10 mouse cellular contexts compared by ENCODE assay signal in genomic region chr10:121305441-121305840, GRCm38 (mm10). TPM values are rescaled to one million over a fixed set of nuclear protein-coding genes. Genes with fewer than 3 reads are reported as not detected.
A peak's percentile ranks its signal among the peaks of the same experiment; 100 is the strongest.
DNase-seq lines count a peak whose midpoint lies in the region; ATAC-seq and TF ChIP-seq lines count a peak whose summit lies in the region.
"Had no signal": no experiment of that assay in that cellular context is flagged by ENCODE, and none has a peak within 500 bp of the region (broad histone marks: within the 10 kb centered on the region; RNA-seq: fewer than 3 reads in every experiment).

No protein-coding gene starts in this region.

- peaks cover 15% of the 10 kb centered on the region for H3K36me3 ChIP-seq in midbrain, postnatal 0 days (ENCODE audit: insufficient read depth, low read length)
- H3K36me3 ChIP-seq in midbrain, embryonic 16.5 days (ENCODE audit: control insufficient read depth, insufficient read depth, low read length) = peaks cover 14% of the 10 kb centered on the region
- H3K36me3 ChIP-seq in hindbrain, postnatal 0 days (ENCODE audit: insufficient read depth, low read length) = no peaks in the 10 kb centered on the region; the same call in 1 of the 2 replicates
- H3K36me3 ChIP-seq: embryonic facial prominence, embryonic 15.5 days; limb, embryonic 15.5 days had no signal

- peak; percentile 61 for TF ChIP-seq CTCF in midbrain, postnatal 0 days (IDR thresholded peaks at IDR 0.05)
- peak; percentile 56 for TF ChIP-seq CTCF in hindbrain, postnatal 0 days (IDR thresholded peaks at IDR 0.05; ENCODE audit: low read depth)

- H3K4me2 ChIP-seq in midbrain, postnatal 0 days (ENCODE audit: low read depth, low read length, poor library complexity, severe bottlenecking) = no peak overlapping the region
- H3K4me2 ChIP-seq in midbrain, embryonic 16.5 days (ENCODE audit: low read length) = no peak overlapping the region
- no peak overlapping the region for H3K4me2 ChIP-seq in hindbrain, postnatal 0 days (ENCODE audit: low read depth, low read length)
- H3K4me2 ChIP-seq: embryonic facial prominence, embryonic 15.5 days; limb, embryonic 15.5 days had no signal

- DNase-seq in adrenal gland, postnatal 10 days = peak; percentile 12
- no peak for DNase-seq in adrenal gland, adult 18-20 months (ENCODE audit: low spot score in 2 of 2)
- peak; percentile 46 for DNase-seq in midbrain, postnatal 0 days (ENCODE audit: low spot score)
- peak; percentile 31 for DNase-seq in hindbrain, postnatal 0 days (ENCODE audit: low spot score)
- no peak for DNase-seq in ovary, postnatal 36 days (ENCODE audit: low spot score)
- no peak for DNase-seq in gastrocnemius, postnatal 4 days (ENCODE audit: low spot score in 2 of 2)

- 27% methylated on average over 5 of the region's 5 CpGs for WGBS in midbrain, postnatal 0 days
- WGBS in midbrain, embryonic 16.5 days = 36% methylated on average over 5 of the region's 5 CpGs
- 36% methylated on average over 5 of the region's 5 CpGs for WGBS in hindbrain, postnatal 0 days

- no peaks in the 10 kb centered on the region for H3K27me3 ChIP-seq in midbrain, postnatal 0 days (ENCODE audit: insufficient read depth, low read length)
- H3K27me3 ChIP-seq in midbrain, embryonic 16.5 days (ENCODE audit: control insufficient read depth, insufficient read depth, low read depth, low read length) = no peaks in the 10 kb centered on the region; the same call in 1 of the 2 replicates
- H3K27me3 ChIP-seq in hindbrain, postnatal 0 days (ENCODE audit: insufficient read depth, low read length) = no peaks in the 10 kb centered on the region

- no peak for ATAC-seq in midbrain, postnatal 0 days (ENCODE audit: low FRiP score)
- ATAC-seq in midbrain, embryonic 16.5 days = no peak
- peak; percentile 48; the same call in 1 of the 2 replicates for ATAC-seq in hindbrain, postnatal 0 days
- ATAC-seq in megakaryocyte progenitor cell, adult 5-6 weeks (replicated peaks; ENCODE audit: poor library complexity) = peak; percentile 93

- H3K27ac ChIP-seq in midbrain, postnatal 0 days (ENCODE audit: low read depth, low read length) = no peak overlapping the region
- no peak overlapping the region for H3K27ac ChIP-seq in midbrain, embryonic 16.5 days (ENCODE audit: low read length)
- no peak overlapping the region for H3K27ac ChIP-seq in hindbrain, postnatal 0 days
- H3K27ac ChIP-seq: embryonic facial prominence, embryonic 15.5 days; limb, embryonic 15.5 days had no signal

- H3K4me3 ChIP-seq in midbrain, postnatal 0 days (ENCODE audit: low read depth, low read length) = no peak overlapping the region
- H3K4me3 ChIP-seq in midbrain, embryonic 16.5 days (ENCODE audit: low read depth, low read length) = no peak overlapping the region
- no peak overlapping the region for H3K4me3 ChIP-seq in hindbrain, postnatal 0 days (ENCODE audit: low read length)
- H3K4me3 ChIP-seq: embryonic facial prominence, embryonic 15.5 days; limb, embryonic 15.5 days had no signal

- H3K4me1 ChIP-seq in midbrain, postnatal 0 days (ENCODE audit: insufficient read depth, low read length) = peaks cover 7% of the 10 kb centered on the region; the same call in 1 of the 2 replicates
- H3K4me1 ChIP-seq in midbrain, embryonic 16.5 days (ENCODE audit: control insufficient read depth, insufficient read depth, low read length) = peaks cover 16% of the 10 kb centered on the region
- H3K4me1 ChIP-seq in hindbrain, postnatal 0 days (ENCODE audit: insufficient read depth, low read length) = no peaks in the 10 kb centered on the region

- H3K9me3 ChIP-seq in midbrain, postnatal 0 days (ENCODE audit: low read length) = no peaks in the 10 kb centered on the region
- H3K9me3 ChIP-seq in midbrain, embryonic 16.5 days (replicated peaks; ENCODE audit: control insufficient read depth, low read length, poor library complexity, severe bottlenecking) = no peaks in the 10 kb centered on the region
- no peaks in the 10 kb centered on the region for H3K9me3 ChIP-seq in hindbrain, postnatal 0 days (ENCODE audit: low read length)
- H3K9me3 ChIP-seq: embryonic facial prominence, embryonic 15.5 days; limb, embryonic 15.5 days had no signal

- no peak overlapping the region for H3K9ac ChIP-seq in midbrain, postnatal 0 days (replicated peaks; ENCODE audit: low read length, poor library complexity, severe bottlenecking)
- H3K9ac ChIP-seq in midbrain, embryonic 16.5 days (ENCODE audit: low read depth, low read length) = no peak overlapping the region
- H3K9ac ChIP-seq in hindbrain, postnatal 0 days (replicated peaks; ENCODE audit: low read length) = no peak overlapping the region
- H3K9ac ChIP-seq: embryonic facial prominence, embryonic 15.5 days; limb, embryonic 15.5 days had no signal

RNA-seq across cellular contexts. Expression of gene Tbc1d30, which starts 45.6 kb away (rescaled TPM):
- total RNA-seq in adrenal gland, postnatal 10 days (2021) = 1 to 10 TPM; 2.3 to 3.9 TPM
- 1 to 10 TPM; 2.6 to 8.3 TPM for total RNA-seq in adrenal gland, adult 18-20 months (2021)
- total RNA-seq in midbrain, postnatal 0 days (2014; rRNA removed) = 46.9 and 49.1 TPM in 2 replicates
- 8.3 and 9.1 TPM in 2 replicates for polyA plus RNA-seq in midbrain, postnatal 0 days (2015; fragmentation: Nextera tagmentation; extraction: Ambion mirVana)
- 14.7 and 15.1 TPM in 2 replicates for polyA plus RNA-seq in midbrain, embryonic 16.5 days (2015; fragmentation: Nextera tagmentation; extraction: Ambion mirVana)
- 47.5 and 55.6 TPM in 2 replicates for total RNA-seq in hindbrain, postnatal 0 days (2014; rRNA removed)
- polyA plus RNA-seq in hindbrain, postnatal 0 days (2015; fragmentation: Nextera tagmentation; extraction: Ambion mirVana) = 9.6 and 10.4 TPM in 2 replicates
- 0.51 and 0.59 TPM in 2 replicates for total RNA-seq in megakaryocyte progenitor cell, adult 5-6 weeks (2015)
- total RNA-seq in megakaryocyte progenitor cell, adult 5-6 weeks (2017) = 1.3 TPM in 1 of 2 replicates, not detected in the other
- total RNA-seq in gastrocnemius, postnatal 4 days (2021) = 1 to 10 TPM in 1 of 2 experiments, under 1 TPM in 1; 0.83 to 1.2 TPM

RNA-seq across cellular contexts. Expression of gene Gns, which starts 59.4 kb away (rescaled TPM):
- total RNA-seq in adrenal gland, postnatal 10 days (2021) = 100 to 1,000 TPM; 115 to 120 TPM
- total RNA-seq in adrenal gland, adult 18-20 months (2021) = 100 to 1,000 TPM; 154 to 231 TPM
- 66.4 and 84.3 TPM in 2 replicates for total RNA-seq in midbrain, postnatal 0 days (2014; rRNA removed)
- 37.7 and 40.4 TPM in 2 replicates for polyA plus RNA-seq in midbrain, postnatal 0 days (2015; fragmentation: Nextera tagmentation; extraction: Ambion mirVana)
- 38.3 and 38.6 TPM in 2 replicates for polyA plus RNA-seq in midbrain, embryonic 16.5 days (2015; fragmentation: Nextera tagmentation; extraction: Ambion mirVana)
- 87.5 and 93.8 TPM in 2 replicates for total RNA-seq in hindbrain, postnatal 0 days (2014; rRNA removed)
- 38.2 and 39.5 TPM in 2 replicates for polyA plus RNA-seq in hindbrain, postnatal 0 days (2015; fragmentation: Nextera tagmentation; extraction: Ambion mirVana)
- total RNA-seq in megakaryocyte progenitor cell, adult 5-6 weeks (2015) = 12.1 and 12.6 TPM in 2 replicates
- 10.6 and 12.0 TPM in 2 replicates for total RNA-seq in megakaryocyte progenitor cell, adult 5-6 weeks (2017)
- total RNA-seq in gastrocnemius, postnatal 4 days (2021) = 10 to 100 TPM; 67.9 to 68.9 TPM

Comparison
In these comparisons a context has a peak if more than half of its experiments do, and no peak if none do; other contexts are left out.
1. DNase-seq: peak in adrenal gland, postnatal 10 days (single experiment), midbrain, postnatal 0 days (single experiment) and hindbrain, postnatal 0 days (single experiment); none in adrenal gland, adult 18-20 months (0 of 2), ovary, postnatal 36 days (single experiment) and gastrocnemius, postnatal 4 days (0 of 2).
2. ATAC-seq: peak in hindbrain, postnatal 0 days (single experiment) and megakaryocyte progenitor cell, adult 5-6 weeks (single experiment); none in midbrain, postnatal 0 days (single experiment) and midbrain, embryonic 16.5 days (single experiment).